Mouse (Mus musculus) forebrain, embryonic 15.5 days (tissue): Measurements from ENCODE around the gene Hoxc4. TPM values are rescaled to one million over a fixed set of nuclear protein-coding genes. Genes with fewer than 3 reads are reported as not detected.
A peak's percentile ranks its signal among the peaks of the same experiment; 100 is the strongest.

Experiments
- ATAC-seq: fragments of 200-750 bp; cut with Nextera tagmentation; replicated peaks from 2 replicates; pipeline ENCODE4 v1.8.0; 2017; ENCODE audit warnings: mild to moderate bottlenecking, moderate TSS enrichment, moderate library complexity
- H3K27ac ChIP-seq: fragments of 300-500 bp; sonication (generic); replicated peaks from 2 replicates; pipeline ENCODE4 v1.5.1; 2015; ENCODE audit warnings: mild to moderate bottlenecking, inconsistent platforms
- H3K27me3 ChIP-seq: fragments of 300-500 bp; sonication (generic); 2 replicates; pipeline ENCODE4 v1.6.1; 2015; ENCODE audit warnings: inconsistent platforms
- H3K36me3 ChIP-seq: fragments of 300-500 bp; sonication (generic); 2 replicates; pipeline ENCODE4 v1.6.1; 2015; ENCODE audit warnings: mild to moderate bottlenecking, inconsistent platforms
- H3K4me1 ChIP-seq: fragments of 300-500 bp; sonication (generic); 2 replicates; pipeline ENCODE4 v1.6.1; 2015; ENCODE audit warnings: inconsistent platforms
- H3K4me2 ChIP-seq: fragments of 300-500 bp; sonication (generic); replicated peaks from 2 replicates; pipeline ENCODE4 v1.6.1; 2015; ENCODE audit warnings: mild to moderate bottlenecking, inconsistent platforms
- H3K4me3 ChIP-seq: fragments of 300-500 bp; sonication (generic); 2 replicates; pipeline ENCODE4 v1.5.1; 2015; ENCODE audit warnings: mild to moderate bottlenecking, inconsistent platforms
- H3K9ac ChIP-seq: fragments of 300-500 bp; sonication (generic); replicated peaks from 2 replicates; pipeline ENCODE4 v1.6.1; 2015; ENCODE audit warnings: mild to moderate bottlenecking, inconsistent platforms
- H3K9me3 ChIP-seq: fragments of 300-500 bp; sonication (generic); 2 replicates; pipeline ENCODE4 v1.6.1; 2016; ENCODE audit warnings: inconsistent platforms
- WGBS: fragments of 180-500 bp; shearing (Covaris S2); methylation state at CpG from one replicate; pipeline ENCODE4 v1.1.7; 2015; ENCODE audit warnings: mixed read lengths; 5-methylcytosine and 5-hydroxymethylcytosine counted together
- polyA plus RNA-seq: library from polyadenylated mRNA; unstranded; fragments of >200 nt; fragmentation: Nextera tagmentation; extraction: Ambion mirVana; gene quantifications from 2 replicates; pipeline ENCODE4 v1.2.1, GENCODE M21; 2015

Gene Hoxc4
- polyA plus RNA-seq, 1 experiment from 2014 or later, result not detected

- WGBS, result 3% methylated on average over 11 of the region's 11 CpGs
- H3K27me3 ChIP-seq, result peaks cover 98% of the 10 kb centered on the region
- H3K4me1 ChIP-seq, result peaks cover 9% of the 10 kb centered on the region
- no peak overlapping the region for H3K27ac ChIP-seq
- no peaks in the 10 kb centered on the region for H3K36me3 ChIP-seq
- H3K4me3 ChIP-seq, result no peak overlapping the region
- ATAC-seq, result no peak
- no peaks in the 10 kb centered on the region for H3K9me3 ChIP-seq
- no peak overlapping the region for H3K9ac ChIP-seq
- no peak overlapping the region for H3K4me2 ChIP-seq
Measured at GRCm38 (mm10) chr15:102980352-102980751, 38.4 kb upstream of the Hoxc4 start.

DNA sequence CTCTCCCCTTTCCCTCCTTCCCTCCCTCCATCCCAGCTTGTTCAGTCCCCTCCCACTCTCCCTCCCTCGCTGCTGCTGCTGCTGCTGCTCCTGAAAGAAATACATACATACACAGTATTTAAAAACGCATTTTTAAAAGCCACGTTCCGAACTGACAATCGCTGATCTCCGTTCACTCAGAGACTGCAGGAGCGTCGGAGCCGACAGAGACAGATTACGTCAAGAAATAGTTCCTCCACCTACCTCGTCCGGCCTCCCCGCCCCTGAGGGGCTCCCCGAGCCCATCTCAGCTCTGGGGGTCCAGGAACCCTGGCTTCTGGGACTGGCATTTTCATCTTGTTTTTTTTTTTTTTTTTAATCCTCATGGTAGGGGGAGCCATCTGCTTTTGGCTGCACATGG, 37.8 kb upstream of the Hoxc4 start:
- Histone ChIP-seq H3K27ac (no peak overlapping the region), H3K27me3 (peaks cover 98% of the 10 kb centered on the region), H3K9ac (no peak overlapping the region), H3K4me2 (peak overlapping the region; percentile 35), H3K36me3 (no peaks in the 10 kb centered on the region), H3K9me3 (no peaks in the 10 kb centered on the region), H3K4me3 (peak overlapping the region; percentile 23), H3K4me1 (peaks cover 9% of the 10 kb centered on the region)
- WGBS, result under 1% methylated on average over 14 of the region's 14 CpGs
- no peak for ATAC-seq

DNA sequence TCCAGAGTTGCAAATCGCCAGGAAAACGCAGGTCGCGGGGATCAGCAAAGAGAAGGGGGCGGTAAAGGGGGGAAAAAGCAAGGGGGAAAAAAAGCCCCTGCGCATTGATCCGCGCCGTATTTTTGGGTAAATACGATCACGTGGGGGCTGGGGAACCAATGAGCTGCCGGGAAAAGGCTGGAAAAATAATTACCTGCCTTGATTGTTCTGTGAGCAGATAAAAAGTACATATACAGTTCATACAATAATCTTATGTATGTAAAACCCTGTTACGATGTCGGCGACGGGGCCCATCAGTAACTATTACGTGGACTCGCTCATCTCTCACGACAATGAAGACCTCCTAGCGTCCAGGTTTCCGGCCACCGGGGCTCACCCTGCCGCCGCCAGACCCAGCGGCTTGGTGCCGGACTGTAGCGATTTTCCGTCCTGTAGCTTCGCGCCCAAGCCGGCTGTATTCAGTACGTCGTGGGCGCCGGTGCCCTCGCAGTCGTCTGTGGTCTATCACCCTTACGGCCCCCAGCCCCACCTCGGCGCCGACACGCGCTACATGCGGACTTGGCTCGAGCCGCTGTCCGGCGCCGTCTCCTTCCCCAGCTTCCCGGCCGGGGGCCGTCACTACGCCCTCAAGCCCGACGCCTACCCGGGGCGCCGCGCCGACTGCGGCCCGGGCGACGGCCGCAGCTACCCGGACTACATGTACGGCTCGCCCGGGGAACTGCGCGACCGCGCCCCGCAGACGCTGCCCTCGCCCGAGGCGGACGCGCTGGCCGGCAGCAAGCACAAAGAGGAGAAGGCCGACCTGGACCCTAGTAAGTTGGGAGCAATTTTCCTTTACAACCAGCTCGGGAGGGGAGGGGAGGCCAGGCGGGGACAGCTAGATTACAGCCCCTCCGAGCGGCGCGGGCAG, 37.1 kb upstream of the Hoxc4 start:
- Histone ChIP-seq H3K36me3 (no peaks in the 10 kb centered on the region), H3K27ac (no peak overlapping the region), H3K4me3 (peak overlapping the region; percentile 23), H3K4me1 (peaks cover 9% of the 10 kb centered on the region), H3K9ac (no peak overlapping the region), H3K27me3 (peaks cover 98% of the 10 kb centered on the region), H3K4me2 (peak overlapping the region; percentile 35), H3K9me3 (no peaks in the 10 kb centered on the region)
- WGBS, result under 1% methylated on average over 87 of the region's 88 CpGs
- no peak for ATAC-seq

- no peak for ATAC-seq
- H3K4me3 ChIP-seq, result no peak overlapping the region
- peaks cover 9% of the 10 kb centered on the region for H3K4me1 ChIP-seq
- WGBS, result under 1% methylated on average over 12 of the region's 12 CpGs
- H3K36me3 ChIP-seq, result no peaks in the 10 kb centered on the region
- H3K27me3 ChIP-seq, result peaks cover 98% of the 10 kb centered on the region
- no peaks in the 10 kb centered on the region for H3K9me3 ChIP-seq
- no peak overlapping the region for H3K27ac ChIP-seq
- H3K9ac ChIP-seq, result no peak overlapping the region
- H3K4me2 ChIP-seq, result no peak overlapping the region
Measured at GRCm38 (mm10) chr15:102983716-102984115, 35.0 kb upstream of the Hoxc4 start.

- Histone ChIP-seq H3K9ac (no peak overlapping the region), H3K4me3 (no peak overlapping the region), H3K27me3 (peaks cover 98% of the 10 kb centered on the region), H3K4me2 (no peak overlapping the region), H3K27ac (no peak overlapping the region), H3K9me3 (no peaks in the 10 kb centered on the region), H3K36me3 (no peaks in the 10 kb centered on the region), H3K4me1 (peaks cover 9% of the 10 kb centered on the region)
- no peak for ATAC-seq
- 1% methylated on average over 10 of the region's 10 CpGs for WGBS
Measured at GRCm38 (mm10) chr15:102984521-102984920, 34.2 kb upstream of the Hoxc4 start.

- 5% methylated on average over 3 of the region's 3 CpGs for WGBS
- ATAC-seq, result no peak
- no peak overlapping the region for H3K9ac ChIP-seq
- H3K27ac ChIP-seq, result no peak overlapping the region
- H3K9me3 ChIP-seq, result no peaks in the 10 kb centered on the region
- H3K27me3 ChIP-seq, result peaks cover 98% of the 10 kb centered on the region
- H3K36me3 ChIP-seq, result no peaks in the 10 kb centered on the region
- H3K4me2 ChIP-seq, result no peak overlapping the region
- no peak overlapping the region for H3K4me3 ChIP-seq
- peaks cover 9% of the 10 kb centered on the region for H3K4me1 ChIP-seq
Measured at GRCm38 (mm10) chr15:102984925-102985324, 33.8 kb upstream of the Hoxc4 start.

DNA sequence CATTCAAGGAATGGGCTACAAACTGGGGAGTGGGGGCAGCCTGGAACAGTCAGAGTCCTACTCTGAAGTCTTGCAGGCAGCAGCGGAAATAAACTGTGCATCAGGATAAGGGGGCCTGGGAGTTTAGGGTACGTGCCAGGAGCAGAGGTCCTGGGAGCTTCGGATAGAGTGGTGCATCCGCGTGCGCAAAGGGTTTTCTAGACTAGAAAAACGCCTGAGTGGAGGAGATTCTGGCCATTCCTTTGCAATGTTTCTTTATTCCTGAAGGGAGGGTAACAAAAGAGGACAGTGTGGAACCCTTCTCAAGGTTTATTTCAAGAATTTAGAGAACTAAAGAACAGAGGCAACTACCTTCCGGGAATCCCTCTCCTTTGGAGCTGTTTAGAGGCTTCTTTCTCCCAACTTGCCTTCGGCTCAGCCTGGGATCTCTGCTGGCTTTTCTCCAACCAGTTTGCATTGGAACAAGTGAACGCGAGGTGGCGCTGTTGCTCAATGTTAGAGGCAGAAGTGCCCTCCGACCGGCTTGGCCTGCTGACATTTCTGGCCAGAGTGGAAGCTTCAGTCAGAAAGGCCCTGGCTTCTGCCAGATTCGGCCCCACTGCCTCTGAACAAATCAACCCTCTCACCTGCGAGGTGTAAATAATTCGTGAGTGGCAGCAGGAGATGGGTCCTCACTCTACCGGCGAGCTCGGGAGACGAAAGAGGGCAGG, 31.5 kb upstream of the Hoxc4 start:
- no peak for ATAC-seq
- Histone ChIP-seq H3K36me3 (no peaks in the 10 kb centered on the region), H3K9me3 (no peaks in the 10 kb centered on the region), H3K4me1 (peaks cover 5% of the 10 kb centered on the region; the same call in 1 of the 2 replicates), H3K4me3 (no peak overlapping the region), H3K9ac (no peak overlapping the region), H3K27me3 (peaks cover 97% of the 10 kb centered on the region), H3K27ac (no peak overlapping the region), H3K4me2 (no peak overlapping the region)
- 3% methylated on average over 21 of the region's 21 CpGs for WGBS

DNA sequence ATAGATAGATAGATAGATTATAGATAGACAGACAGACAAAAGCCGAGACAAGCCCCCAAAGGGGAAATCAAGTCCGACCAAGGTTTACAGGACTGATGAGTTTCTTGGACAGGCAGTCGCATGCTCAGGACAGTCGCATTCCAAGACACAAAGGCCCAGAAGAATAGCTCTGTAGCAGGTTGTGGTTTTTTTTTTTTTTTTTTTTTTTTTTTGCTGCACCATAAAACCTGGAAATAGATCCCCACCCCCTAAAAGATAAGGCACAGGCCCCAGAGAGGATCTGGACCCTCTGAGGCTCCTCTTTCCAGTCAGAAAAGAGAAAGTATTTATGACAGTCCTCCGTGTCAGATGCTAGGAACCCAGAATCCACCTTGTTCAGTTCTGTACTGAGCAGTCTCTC, 30.7 kb upstream of the Hoxc4 start:
- Histone ChIP-seq H3K4me3 (no peak overlapping the region), H3K9me3 (no peaks in the 10 kb centered on the region), H3K4me1 (peaks cover 5% of the 10 kb centered on the region; the same call in 1 of the 2 replicates), H3K36me3 (no peaks in the 10 kb centered on the region), H3K4me2 (no peak overlapping the region), H3K27ac (no peak overlapping the region), H3K9ac (no peak overlapping the region), H3K27me3 (peaks cover 97% of the 10 kb centered on the region)
- ATAC-seq, result no peak
- 17% methylated on average over 5 of the region's 5 CpGs for WGBS

DNA sequence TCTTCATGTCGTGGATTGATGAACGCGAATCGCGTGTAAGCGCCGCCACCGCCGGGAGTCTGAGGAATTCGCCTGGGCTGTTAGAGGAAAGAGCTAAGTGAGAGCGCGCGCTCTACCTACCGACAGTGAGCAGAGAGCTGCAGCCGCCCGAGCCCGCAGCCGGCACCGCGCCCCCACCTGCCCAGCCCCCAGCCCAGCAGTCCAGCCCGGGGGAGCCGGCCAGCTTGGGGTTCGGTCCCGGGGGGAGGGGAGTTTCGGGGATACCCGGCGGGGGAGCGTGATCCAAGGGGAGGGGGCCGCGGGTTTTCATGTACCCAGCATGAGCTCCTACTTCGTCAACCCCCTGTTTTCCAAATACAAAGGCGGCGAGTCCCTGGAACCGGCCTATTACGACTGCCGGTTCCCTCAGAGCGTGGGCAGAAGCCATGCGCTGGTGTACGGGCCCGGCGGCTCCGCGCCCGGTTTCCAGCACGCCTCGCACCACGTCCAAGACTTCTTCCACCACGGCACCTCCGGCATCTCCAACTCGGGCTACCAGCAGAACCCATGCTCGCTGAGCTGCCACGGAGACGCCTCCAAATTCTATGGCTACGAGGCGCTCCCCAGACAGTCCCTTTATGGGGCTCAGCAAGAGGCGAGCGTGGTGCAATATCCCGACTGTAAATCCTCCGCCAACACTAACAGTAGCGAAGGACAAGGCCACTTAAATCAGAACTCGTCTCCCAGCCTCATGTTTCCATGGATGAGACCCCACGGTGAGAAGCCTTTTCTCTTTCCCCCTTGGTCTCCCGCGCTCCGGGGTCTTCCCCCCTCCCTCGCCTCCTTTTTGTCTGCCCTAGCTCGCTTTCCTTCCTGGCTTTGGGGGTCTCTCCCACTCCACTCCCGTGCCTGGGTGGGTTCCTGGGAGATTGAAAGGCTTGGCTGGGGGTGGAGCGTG, 28.0 kb upstream of the Hoxc4 start, which contains the start of gene Hoxc8:
Hoxc8 (plus strand) TSS at position 147 of the 937 bp plus-strand sequence.
- H3K4me3 ChIP-seq, result peak within 1 kb of the TSS; percentile 18
- peaks cover 5% of the 10 kb centered on the region; the same call in 1 of the 2 replicates for H3K4me1 ChIP-seq
- no peaks in the 10 kb centered on the region for H3K9me3 ChIP-seq
- H3K27ac ChIP-seq, result no peak within 1 kb of the TSS
- H3K4me2 ChIP-seq, result no peak within 1 kb of the TSS
- no peak for ATAC-seq
- H3K9ac ChIP-seq, result no peak within 1 kb of the TSS
- WGBS, result under 1% methylated on average over 67 of the region's 69 CpGs
- H3K36me3 ChIP-seq, result no peaks in the 10 kb centered on the region
- peaks cover 96% of the 10 kb centered on the region for H3K27me3 ChIP-seq

DNA sequence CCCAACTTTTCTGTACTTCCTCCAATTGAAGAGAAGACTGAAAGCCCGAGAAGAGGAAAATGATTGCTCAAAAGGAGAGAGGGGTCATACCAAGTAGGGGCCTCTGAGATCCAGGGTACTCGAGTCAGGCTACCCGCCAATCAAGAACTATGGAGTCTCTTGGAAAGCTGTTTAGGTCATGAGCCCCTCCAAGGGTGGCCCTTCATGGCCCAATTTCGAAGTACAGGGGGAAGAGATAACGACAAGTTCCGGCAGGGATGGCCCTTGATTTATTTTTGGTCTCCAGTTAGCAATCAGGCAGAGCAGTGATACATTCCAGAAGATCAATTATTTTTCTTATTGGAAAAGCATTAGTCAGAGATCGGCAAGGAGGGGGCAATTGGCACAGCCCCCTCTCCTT, 27.0 kb upstream of the Hoxc4 start:
- no peak overlapping the region for H3K27ac ChIP-seq
- no peaks in the 10 kb centered on the region for H3K36me3 ChIP-seq
- peaks cover 96% of the 10 kb centered on the region for H3K27me3 ChIP-seq
- no peak overlapping the region for H3K4me3 ChIP-seq
- no peak overlapping the region for H3K9ac ChIP-seq
- H3K4me1 ChIP-seq, result peaks cover 5% of the 10 kb centered on the region; the same call in 1 of the 2 replicates
- ATAC-seq, result no peak
- H3K4me2 ChIP-seq, result no peak overlapping the region
- H3K9me3 ChIP-seq, result no peaks in the 10 kb centered on the region
- 2% methylated on average over 7 of the region's 7 CpGs for WGBS

GRCm38 (mm10) chr15:102992206-102992605, 26.5 kb upstream of the Hoxc4 start:
- H3K4me3 ChIP-seq, result no peak overlapping the region
- peaks cover 5% of the 10 kb centered on the region; the same call in 1 of the 2 replicates for H3K4me1 ChIP-seq
- H3K9ac ChIP-seq, result no peak overlapping the region
- no peak overlapping the region for H3K27ac ChIP-seq
- no peak overlapping the region for H3K4me2 ChIP-seq
- WGBS, result under 1% methylated on average over 11 of the region's 11 CpGs
- H3K36me3 ChIP-seq, result no peaks in the 10 kb centered on the region
- H3K27me3 ChIP-seq, result peaks cover 96% of the 10 kb centered on the region
- no peaks in the 10 kb centered on the region for H3K9me3 ChIP-seq
- no peak for ATAC-seq
